Mouse (Mus musculus) gastrocnemius, postnatal 25 days (tissue): ENCODE measurements around the gene Fam240a. TPM values are rescaled to one million over a fixed set of nuclear protein-coding genes. Genes with fewer than 3 reads are reported as not detected.
A peak's percentile ranks its signal among the peaks of the same experiment; 100 is the strongest.

Source experiments
- DNase-seq: peaks from one replicate; pipeline ENCODE4 v3.0.0; 2022
- total RNA-seq, 2 experiments: library from RNA; stranded (reverse); gene quantifications; 1 replicate in 1 of 2; 2 replicates in 1 of 2; pipeline ENCODE4 v1.2.3; 2021

The Fam240a gene
- total RNA-seq, 2 experiments from 2014 or later: 2.0 to 2.7 TPM

DNA sequence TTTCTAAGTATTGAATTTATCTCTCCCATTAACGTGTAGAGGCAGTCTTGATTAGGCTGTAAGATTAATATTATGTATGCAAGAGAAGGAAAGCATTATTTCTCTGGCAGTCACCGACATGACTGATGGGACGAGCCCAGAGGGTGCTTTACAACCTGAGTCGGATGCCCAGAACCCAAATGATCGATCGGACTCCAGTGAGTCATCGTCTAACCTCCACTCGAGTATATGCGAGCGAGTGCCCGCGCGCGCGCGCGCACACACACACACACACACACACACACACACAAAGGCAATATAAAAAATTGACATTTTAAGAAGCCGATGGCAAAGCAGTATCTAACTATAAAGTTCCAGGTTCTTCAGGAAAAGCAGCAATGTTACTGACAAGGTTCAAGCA, 28.7 kb upstream of the Fam240a start:
- DNase-seq: no peak

DNA sequence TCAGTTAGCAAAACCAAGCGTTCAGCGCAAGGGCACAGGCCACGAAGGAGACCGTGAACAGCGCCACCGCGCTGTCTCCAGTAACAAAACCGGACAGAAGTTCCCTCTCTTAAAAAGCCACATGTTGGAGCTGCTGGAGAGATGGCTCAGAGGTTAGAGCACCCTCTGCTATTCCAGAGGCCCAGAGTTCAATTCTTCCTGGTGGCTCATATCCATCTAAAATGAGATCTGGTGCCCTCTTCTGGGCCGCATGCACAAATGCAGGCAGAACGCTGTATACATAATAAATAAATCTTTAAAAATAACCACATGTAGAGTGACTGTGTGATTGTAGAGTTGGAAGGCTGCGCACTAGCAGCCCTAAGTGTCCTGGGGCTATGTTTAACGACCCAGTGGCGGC, 27.6 kb upstream of the Fam240a start:
- DNase-seq: no peak

DNA sequence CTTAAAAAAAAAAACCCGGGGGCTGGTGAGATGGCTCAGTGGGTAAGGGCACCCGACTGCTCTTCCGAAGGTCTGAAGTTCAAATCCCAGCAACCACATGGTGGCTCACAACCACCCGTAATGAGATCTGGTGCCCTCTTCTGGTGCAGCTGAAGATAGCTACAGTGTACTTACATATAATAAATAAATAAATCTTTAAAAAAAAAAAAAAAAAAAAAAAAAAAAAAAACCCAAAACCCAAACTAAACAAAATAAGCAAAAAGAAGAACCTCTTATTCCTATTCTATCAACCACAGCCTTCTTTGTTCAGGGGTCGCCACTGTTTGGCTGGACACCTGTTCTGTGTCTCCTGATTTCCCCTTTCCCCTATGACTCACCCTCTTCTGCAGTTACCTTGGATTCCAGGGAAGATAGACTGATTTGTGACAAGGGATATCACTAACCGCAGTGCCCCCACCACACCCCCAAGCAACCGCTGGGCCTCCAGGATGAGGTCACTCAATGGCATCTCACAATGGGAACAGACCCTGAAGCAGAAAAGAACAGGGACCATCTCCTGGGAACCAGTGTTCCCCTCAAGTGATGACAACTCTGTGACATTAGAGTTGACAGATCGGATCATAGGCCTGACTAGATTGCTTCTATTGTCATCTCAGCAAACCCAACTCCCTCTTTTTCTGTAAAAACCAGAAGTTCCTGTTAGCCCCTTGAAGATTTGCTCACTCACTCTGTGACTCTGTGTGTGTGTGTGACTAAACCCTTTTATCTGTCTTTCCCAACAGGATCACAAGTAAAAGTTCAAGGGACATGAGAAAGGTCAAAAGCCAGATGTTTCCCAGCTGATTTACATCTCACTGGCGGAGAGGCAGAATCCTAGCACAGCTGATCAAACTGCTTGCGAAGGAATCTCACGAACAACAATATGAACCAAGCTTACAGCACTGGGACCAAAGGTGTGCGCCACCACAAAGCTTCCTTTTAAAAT, 21.1 kb upstream of the Fam240a start:
- no peak for DNase-seq

DNA sequence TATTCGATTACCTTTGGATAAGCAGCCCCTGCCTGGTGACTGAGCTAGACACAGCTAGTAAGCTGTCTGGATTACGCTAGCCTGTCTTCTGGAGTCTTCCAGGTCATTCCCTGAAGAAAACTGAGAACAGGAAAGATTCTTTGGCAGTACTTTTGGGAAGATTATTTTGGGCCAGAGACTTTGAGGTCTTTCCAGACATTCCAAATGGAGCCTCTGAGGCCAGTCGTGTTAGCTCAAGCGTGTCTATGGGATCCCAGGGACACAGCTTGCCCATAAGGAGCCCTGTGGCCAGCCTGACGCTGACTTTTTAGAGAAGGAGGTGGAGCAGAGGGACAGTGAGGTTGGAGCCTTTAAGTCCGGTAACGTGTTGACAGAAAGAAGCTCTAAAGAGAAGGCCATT, 19.3 kb upstream of the Fam240a start:
- DNase-seq: peak; percentile 16

DNA sequence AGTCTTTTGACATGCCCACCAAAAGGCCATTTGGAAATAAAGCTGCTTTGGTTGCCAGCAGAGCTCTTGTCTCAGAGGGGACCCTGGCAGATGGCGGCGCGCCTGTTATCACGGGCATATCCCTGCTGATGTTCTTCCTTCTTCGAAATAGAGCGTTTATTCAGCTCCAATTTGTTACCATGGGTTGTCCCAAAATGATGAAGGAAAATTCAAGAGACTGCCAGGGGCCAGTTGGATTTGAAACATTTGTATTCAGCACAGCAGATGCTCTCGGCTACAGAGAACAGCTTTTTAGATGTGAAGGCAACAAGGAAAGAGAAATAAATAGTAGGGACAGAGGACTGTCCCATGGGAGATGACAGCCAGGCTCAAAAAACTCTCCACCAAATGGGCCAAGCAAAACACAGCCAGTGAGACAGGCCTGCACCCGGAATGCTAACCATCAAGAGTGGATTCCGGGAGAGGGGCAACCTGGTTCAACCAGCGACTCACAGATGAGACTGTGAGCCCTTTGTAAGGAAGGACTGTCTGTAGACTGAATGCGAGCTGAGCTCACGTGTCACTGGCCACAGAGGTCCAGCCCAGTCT, 17.3 kb upstream of the Fam240a start:
- no peak for DNase-seq

DNA sequence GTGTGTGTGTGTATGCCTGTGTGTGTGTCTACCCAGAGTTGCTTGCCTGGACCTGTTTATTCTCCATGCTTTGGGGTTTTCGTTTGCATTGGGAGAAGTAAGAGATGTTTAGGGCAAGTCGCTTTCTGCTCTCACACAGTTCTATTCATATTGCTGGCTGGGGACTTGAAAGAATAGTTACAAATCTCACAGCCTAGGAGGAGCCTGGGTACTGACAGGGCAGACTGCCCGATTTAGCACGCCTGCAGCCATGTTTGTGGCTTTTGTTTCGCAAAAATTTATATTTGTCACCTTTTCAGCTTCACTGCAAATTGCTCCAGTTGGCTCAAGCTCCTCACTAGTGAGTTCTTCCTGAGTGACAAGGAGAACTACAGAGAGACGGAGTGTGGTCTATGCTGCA, 14.9 kb upstream of the Fam240a start:
- DNase-seq: no peak

DNA sequence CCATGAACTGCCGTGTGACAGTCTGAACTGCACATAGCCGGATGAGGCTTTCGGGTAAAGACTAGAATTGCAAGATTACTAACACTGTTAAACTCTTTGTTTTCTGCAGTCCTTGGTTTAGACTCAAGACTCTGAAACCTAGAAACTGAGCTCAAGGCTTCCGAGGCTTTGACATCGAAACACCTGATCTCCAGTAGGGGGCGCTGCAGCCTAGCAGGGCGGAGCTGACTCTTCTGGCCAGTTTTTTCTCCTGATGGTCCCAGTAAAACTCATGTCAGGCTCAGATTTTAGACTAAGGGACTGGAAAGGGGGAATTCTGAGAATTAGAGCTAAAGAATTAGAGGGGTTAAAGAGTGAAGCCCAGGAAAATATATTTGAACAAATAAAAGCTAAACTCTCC, 6.1 kb upstream of the Fam240a start:
- DNase-seq: peak; percentile 52

DNA sequence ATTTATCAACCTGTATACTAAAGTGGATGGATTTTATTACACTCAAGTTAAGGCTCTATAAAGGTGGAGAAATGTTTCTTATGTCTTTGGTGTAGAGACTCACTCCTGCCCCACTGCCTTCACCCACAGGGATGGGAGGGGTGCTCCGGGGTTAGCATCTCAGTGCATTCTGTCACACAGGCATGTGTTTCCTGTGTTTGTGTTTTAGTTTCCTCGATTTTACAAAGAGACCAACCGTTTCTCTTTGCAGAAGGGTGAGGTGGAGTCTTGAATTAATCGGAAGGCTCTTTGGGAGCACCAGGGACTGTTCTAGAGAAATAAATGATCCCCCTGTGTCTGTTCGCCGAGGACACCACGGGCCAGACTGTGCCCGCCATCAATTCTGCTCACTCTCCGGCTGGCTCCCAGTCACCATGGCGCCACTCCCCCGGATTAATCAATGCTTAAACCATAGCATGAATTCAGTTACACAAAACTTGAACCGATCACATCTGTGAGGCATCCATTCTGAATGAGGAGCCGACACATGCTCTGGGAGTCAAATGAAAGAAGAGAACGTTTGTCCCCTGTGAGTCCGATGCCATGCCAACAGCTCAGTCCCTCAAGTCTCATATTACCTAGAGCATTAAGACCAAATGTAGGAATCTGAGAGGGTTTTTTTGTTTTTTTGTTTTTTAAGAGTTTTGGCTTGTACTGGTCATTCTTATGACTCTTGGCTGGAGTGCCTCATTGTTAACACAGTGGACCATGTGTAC, 4.2 kb upstream of the Fam240a start:
- DNase-seq: no peak

DNA sequence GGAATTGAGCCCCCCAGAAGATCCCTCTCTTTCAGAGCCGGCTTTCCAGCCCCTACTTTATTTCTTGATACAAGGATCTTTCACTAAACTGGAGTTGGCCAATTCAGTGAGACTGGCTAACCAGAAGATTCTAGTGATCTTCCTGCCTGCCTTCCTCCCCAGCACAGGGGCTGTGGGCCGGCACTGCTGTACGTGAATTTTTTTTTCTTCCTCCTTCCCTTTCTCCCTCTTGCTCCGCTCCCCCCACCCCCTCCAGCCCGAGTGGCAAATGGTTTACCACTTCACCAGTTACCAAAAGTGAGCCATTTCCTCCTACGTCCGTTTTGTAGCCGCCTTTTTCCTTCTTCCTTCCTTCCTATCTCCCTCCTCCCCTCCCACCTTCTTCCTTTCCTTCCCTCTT, 1.2 kb downstream of the Fam240a start:
- no peak for DNase-seq

DNA sequence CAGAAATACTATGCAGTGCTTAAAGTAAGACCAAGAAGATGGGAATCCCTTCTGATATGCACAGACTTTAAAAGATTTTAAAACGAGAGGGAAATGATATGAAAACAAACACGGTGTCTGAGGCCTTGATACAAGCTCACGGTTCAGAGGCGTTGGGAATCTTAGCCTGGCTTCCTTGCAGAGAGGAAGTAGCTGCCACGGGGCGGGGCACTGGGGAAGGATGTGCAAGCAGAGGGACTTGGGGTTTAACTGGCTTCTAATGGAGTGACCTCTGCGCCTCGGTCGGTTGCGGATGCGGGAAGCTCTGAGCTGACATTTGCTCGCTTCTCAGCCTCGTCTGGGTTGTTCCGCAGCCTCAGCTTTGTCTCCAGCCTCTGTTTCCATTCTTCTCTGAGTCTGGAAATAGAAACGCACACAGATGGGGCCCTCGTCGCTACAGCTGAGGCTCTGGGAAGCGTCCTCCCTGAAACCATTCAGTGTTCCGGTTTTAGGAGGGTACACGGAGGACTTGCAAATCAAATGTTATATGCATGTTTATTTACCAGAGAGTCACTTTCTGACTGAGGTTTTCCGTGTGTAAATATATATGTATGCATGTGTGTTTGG, 1.9 kb downstream of the Fam240a start:
- no peak for DNase-seq

DNA sequence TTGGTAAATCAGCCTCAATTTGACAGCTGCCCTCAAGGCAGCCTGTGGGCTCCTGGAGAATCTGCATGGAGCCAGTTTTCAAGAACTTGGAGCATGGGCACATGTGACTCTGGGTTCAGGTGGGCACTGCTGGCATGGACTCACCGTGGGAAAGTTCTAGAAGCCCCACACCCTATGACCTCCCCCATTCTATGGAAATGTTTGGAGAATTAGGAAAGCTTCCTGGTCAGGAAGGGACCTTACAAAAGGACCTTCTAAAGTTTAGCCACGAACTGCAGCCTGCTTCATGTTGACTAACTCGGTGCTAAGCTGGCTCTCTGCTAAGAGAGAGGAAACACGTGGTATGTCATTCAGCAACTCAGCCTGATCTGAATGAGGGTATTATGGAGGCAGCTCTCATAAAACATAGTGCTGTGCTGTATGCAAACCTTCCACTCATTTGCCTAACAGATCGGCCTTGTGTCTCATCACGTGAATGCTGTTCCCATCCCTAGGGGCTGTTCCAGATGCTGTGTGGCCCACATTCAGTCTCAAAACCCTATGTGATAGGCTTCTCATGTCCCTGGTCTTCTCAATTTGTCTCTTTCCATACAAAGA, 7.2 kb downstream of the Fam240a start:
- no peak for DNase-seq

DNA sequence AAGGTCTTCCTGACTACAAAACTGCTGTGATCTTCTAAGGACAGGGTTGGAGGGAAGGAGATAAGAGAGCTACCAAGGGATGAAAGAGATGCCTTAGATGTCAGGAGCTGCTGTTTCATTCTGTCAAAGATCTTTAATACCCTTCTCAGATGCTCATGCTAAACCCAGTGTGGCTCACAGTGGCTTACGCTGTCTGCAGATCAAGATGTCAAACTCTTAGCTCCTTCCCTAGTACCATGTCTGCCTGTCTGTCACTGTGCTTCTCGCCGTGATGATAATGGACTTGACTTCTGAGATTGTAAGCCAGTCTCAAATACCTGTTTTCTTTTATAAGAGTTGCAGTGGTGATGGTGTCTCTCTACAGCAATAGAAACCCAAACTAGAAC, 8.0 kb downstream of the Fam240a start:
- DNase-seq: no peak

DNA sequence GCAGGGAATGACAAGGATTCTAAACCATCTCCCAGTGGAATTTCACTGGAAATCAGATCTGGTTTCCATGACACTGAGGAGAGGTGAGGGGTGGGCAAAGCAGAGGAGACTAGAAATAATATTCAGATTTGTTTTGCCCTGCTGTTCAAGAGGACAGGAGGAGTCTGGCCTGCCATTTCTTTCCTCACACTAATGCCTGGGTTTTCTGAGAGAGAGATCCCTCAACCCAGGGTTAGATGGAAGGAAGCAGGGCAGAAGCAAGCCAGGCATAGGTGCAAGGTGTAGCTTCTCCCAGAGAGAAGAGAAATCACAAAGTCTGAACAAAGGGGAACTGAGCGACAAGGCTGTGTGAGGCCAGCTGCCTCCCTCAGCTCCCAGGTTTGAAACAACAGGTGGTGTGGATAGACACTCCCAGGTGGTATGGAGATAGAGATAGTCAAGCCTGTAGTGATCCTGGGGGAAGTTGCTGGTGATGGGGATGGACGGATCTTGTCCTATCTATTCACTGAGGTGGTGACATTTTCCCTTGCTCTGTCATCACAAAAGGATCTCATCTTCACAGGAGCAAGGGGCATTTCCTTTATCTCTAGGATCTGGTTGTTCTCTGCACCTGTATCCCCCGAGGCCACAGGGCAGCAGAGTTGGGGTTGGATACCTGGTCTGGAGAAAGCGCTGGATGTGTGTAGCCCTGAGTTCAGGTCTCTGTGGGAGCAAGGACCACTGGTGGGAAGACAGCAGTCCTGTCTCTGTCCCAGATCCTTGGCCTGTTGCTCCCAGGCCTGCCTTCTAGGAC, 8.6 kb downstream of the Fam240a start:
- no peak for DNase-seq

DNA sequence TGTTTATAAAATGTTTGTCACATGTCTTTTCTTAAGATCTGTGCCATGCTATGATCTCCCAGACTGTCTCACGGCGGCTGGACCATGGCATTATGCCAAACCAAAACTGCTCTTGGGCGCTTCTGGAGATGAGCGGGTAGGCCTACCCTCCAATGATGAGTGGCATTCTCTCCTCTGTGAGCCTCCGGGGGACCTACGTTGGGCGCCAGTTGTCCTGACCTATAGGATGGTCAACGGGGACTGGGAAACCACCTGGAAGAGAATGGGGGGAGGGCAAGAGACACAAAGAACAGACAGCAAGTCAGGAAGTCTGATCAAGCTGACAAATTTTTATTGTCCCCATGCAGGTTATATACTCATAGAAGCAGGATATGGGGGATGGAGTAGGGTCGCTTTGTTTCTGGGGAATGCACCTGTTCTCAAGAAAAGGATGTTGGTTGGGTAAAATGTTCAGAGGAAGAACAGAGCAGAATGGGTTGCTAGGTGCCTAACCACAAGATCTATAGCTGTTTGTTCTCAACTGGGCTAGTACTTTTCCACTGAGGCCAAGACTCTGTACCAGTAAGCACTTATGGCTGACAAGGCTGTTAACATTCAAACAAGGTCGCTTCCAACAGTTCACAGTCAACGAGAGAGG, 9.3 kb downstream of the Fam240a start:
- DNase-seq: no peak

DNA sequence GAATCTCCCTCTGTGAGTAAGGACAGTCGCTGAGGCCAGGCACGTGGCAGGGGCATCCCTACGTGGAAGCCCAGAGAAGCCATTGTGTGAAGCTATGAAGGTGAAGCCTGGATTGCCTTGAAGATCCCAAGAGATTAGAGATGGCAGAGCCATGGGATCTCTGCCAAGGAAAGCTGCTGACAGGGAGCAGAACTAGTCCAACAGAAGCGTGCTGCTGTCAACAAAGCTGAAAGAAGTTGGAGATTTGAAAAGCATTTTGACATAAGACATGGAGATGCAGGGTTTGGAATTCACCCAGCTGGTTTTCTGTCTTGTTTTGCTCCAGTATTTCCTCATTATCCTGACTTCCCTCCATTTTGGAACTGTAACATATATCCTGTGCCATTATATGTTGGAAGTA, 14.4 kb downstream of the Fam240a start:
- no peak for DNase-seq

DNA sequence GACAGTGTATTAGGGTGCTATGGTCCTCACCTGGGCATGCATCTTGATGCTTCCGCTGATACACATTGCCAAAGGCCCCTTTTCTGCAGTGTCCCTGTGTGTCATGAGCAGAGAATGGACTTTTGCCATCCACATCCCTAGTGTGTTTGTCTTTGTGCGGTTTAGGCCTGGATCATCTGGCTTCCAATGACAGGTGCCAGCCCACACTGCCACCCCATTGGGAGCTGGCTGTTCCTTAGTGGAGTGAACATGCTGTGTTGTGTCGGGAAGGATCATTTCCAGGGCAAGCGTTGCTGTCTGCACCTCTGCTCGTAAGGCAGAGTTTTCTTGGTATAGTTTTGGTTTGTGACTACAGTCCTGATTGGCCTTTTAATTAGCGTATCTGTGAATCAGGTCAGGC, 15.5 kb downstream of the Fam240a start:
- DNase-seq: no peak

DNA sequence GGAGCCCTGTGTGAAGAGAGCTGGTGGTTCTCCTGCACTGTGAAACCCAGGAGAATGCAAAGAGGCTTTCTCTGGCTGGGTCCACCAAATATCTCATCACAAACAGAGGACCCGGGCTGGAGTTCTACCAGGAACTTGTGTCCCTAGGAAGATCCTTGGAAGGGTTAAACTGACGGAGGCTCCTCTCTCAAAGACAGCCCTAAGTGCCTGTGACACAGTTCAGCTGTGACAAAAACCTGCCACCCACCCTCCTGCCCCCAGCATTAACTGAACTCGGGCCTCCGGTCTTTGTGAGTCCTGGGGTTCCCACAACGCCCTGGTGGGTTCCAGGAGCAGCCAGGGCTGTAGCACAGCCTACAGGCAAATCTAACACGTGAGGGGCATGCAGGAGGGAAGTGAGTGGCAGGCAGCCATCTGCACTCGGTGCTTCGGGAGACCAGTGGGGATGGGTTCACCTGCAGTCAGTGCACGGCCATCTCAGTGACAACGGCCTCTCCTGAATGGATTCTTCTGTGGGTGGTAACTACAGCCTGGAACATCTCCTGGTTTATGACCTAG, 17.1 kb downstream of the Fam240a start:
- no peak for DNase-seq

DNA sequence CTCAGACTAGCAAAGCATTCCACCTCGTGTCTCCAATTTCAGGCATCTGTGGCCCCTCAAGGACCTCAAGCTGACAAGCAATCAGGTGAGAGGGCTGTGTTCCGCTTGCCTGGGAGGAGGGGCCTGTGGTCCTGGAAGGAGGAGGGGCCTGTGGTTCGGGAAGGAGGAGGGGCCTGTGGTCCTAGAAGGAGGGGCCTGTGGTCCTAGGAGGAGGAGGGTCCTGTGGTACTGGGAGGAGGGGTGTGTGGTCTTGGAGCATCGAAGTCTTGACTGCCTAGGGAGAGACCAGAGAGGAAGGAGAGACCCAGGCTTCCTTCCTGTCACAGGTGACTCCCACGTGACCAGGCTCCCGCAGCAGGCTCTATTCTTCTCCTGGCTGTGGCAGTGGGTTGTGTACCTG, 20.1 kb downstream of the Fam240a start:
- DNase-seq: no peak

DNA sequence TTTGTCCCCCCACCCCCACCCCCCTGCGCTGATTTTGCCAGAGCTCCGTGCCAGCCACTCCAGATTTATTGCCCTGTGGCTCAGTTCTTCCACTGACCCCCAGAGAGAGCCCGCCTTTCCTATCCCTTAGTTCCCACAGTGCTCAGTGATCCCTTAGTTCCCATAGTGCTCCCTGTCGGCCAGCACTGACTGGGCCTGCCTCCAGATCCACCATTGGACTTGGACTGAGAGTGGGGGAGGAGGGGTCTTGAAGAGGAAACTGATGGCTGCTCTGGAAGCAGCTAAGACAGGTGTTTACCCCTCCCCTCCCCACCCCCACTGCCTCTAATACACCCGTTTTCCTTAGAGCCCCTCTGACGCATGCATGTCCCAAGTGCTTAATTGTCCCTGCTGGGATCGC, 20.7 kb downstream of the Fam240a start:
- no peak for DNase-seq

DNA sequence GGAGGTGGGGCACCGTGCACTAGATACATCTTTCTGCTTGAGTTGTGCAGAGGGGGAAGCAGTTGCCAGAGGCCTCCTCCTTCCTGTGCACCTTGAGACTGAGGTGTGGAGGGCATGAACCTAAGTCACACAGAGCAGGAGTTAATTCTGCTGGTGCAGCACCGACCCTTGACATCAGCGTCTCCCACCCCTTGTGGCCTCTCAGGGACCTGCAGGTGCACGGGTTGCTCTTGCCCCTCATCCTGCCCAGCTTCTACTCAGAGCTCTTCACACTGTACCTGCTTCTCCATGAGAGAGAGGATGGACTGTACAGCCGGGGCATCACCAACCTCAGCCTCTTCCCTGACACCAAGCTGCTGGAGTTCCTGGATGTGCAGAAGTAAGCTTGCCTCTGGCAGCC, 21.2 kb downstream of the Fam240a start:
- DNase-seq: no peak

DNA sequence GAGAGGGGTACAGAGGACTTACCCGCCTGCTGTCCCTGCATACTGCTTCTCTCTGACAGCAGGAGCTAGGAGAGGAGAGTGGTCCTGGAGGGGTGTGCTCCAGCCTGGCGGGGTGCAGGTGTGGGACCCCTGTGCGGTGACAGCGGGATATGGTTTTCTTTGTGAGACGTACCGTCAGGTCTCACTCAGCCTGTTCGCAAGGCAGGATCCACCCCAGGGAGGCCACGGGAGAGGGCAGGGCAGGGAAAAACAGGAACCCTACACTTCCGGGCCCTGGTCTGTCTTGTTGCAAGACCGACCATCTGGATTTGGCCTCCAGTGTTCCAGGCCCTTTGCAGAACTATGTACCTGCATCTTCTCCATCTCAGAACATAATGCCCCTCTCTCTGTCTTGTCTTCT, 23.2 kb downstream of the Fam240a start:
- no peak for DNase-seq
